Mouse (Mus musculus) activated CD4-positive, CD25-positive, alpha-beta regulatory T cell, adult 9 weeks (primary cell): ENCODE measurements around the gene Gm42420. TPM values are rescaled to one million over a fixed set of nuclear protein-coding genes. Genes with fewer than 3 reads are reported as not detected.

ENCODE experiments used
- polyA plus RNA-seq: library from polyadenylated mRNA; unstranded; fragments of 100-300 nt; shearing (Covaris generic); gene quantifications from one replicate; pipeline ENCODE4 v1.2.1, GENCODE M21; 2017

Gm42420 gene
- 2.1 TPM for polyA plus RNA-seq

GRCm38 (mm10) chr6:39585517-39585916, at the start of gene Gm42420:
Gm42420 (plus strand) TSS chr6:39585753.

GRCm38 (mm10) chr6:39557723-39558261, 27.8 kb upstream of the Gm42420 start, which contains the start of gene Dennd2a:
Dennd2a (minus strand) TSS chr6:39557867.

GRCm38 (mm10) chr6:39573791-39574554, 11.6 kb upstream of the Gm42420 start, which contains the start of gene Adck2:
Adck2 (plus strand) TSS chr6:39573873.

GRCm38 (mm10) chr6:39592401-39593214, 7.1 kb downstream of the Gm42420 start, which contains the start of gene Ndufb2:
Ndufb2 (plus strand) TSS chr6:39592574.

Other genes starting within 250 kb of the Gm42420 start
- gene Slc37a3, start 208.1 kb upstream of the Gm42420 start, polyA plus RNA-seq: 48.4 TPM
- 60.3 TPM for gene Rab19, start 204.6 kb upstream of the Gm42420 start, polyA plus RNA-seq
- 152 TPM for gene Mkrn1, start 165.3 kb upstream of the Gm42420 start, polyA plus RNA-seq
- gene Dennd2a, start 27.9 kb upstream of the Gm42420 start, polyA plus RNA-seq: 0.29 TPM
- 63.0 TPM for gene Adck2, start 11.9 kb upstream of the Gm42420 start, polyA plus RNA-seq
- 150 TPM for gene Ndufb2, start 6.8 kb downstream of the Gm42420 start, polyA plus RNA-seq
- gene Braf, start 139.7 kb downstream of the Gm42420 start, polyA plus RNA-seq: 6.8 TPM
- 161 TPM for gene Mrps33, start 225.2 kb downstream of the Gm42420 start, polyA plus RNA-seq